Mouse (Mus musculus): ENCODE data around the gene Ptk7. TPM values are rescaled to one million over a fixed set of nuclear protein-coding genes. Genes with fewer than 3 reads are reported as not detected.
"Not testable (repeated sequence)": the region's sequence is repeated elsewhere in the genome, so short reads cannot be mapped to it uniquely, and the experiment has no call there.

Ptk7 gene
- polyA plus RNA-seq, 1 experiment from 2014 or later = 32.5 TPM

DNA sequence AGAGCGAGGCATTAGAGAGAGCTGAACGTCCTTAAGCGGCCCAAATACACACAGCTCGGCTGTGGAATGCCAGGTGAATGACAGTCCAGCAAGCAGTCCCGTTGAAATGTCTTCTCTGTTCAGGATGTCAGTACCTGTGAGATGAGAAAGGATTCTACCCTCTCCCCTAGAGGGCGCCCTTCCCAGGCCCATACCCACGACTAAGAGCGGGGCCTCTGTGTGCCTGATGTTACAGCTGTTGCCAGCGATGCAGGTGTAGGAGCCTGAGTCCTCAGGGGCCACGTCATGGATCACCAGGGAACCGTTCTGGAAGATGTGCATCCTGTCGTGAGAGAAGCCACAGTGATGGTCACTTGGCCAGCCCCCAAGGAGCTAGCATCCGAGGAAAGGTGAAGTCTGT is 53.2 kb downstream of the Ptk7 start:
- H3K4me3 ChIP-seq = no peak overlapping the region
- H3K9ac ChIP-seq = no peak overlapping the region
- H3K9me3 ChIP-seq (replicated peaks) = peaks cover 8% of the 10 kb centered on the region; the same call in 1 of the 2 replicates
- no peaks in the 10 kb centered on the region for H3K27me3 ChIP-seq
- peaks cover 90% of the 10 kb centered on the region for H3K36me3 ChIP-seq (ENCODE audit: poor library complexity, severe bottlenecking)
- H3K4me2 ChIP-seq = no peak overlapping the region
- H3K27ac ChIP-seq = no peak overlapping the region
- WGBS = 91% methylated on average over 13 of the region's 13 CpGs
- no peak for ATAC-seq
- H3K4me1 ChIP-seq = no peaks in the 10 kb centered on the region

DNA sequence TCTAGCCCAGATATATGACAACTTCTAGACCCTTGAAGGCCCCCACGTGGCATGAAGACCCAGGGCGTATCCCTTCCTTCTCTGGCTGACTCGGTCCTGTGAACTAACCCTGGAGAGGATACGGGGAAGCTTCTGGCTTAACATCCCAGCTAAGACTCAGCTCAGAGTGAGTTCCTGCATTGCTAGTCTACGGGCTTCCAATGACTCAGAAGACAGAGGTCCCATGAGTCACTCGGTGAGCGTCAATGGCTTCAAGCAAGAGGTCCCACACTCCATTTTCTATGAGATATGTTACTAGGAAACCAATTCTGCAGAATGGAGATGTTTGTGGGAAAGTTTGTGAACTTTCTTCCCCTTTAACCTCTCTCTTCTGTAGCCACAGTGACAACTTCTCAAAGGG is 54.8 kb downstream of the Ptk7 start:
- Histone ChIP-seq H3K9me3 (replicated peaks) (no peaks in the 10 kb centered on the region), H3K4me1 (no peaks in the 10 kb centered on the region), H3K4me2 (no peak overlapping the region), H3K9ac (no peak overlapping the region), H3K4me3 (no peak overlapping the region), H3K27ac (no peak overlapping the region), H3K36me3 (ENCODE audit: poor library complexity, severe bottlenecking) (peaks cover 90% of the 10 kb centered on the region), H3K27me3 (no peaks in the 10 kb centered on the region)
- 97% methylated on average over 7 of the region's 7 CpGs for WGBS
- no peak for ATAC-seq

DNA sequence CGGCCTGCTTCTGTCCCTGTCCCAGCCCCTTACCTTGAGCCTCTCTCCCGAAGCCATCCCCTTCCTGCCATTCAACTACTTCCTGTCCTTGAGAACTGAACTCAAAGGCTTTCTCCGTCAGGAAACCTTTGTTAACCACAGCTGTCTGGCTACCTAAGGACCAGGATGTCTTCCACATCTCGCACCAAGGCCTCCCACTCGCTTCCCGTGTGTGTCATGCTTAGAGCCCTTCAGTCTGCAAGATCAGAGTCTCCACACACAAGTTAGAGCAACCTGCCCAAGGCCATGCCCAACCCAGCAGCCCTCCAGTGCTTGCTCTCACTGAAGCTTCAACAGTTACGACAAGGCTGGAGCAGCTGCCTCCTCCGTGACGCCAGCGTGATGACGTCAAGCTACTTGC is 58.3 kb downstream of the Ptk7 start:
- Histone ChIP-seq H3K4me1 (no peaks in the 10 kb centered on the region), H3K27ac (no peak overlapping the region), H3K9ac (no peak overlapping the region), H3K4me2 (no peak overlapping the region), H3K27me3 (no peaks in the 10 kb centered on the region), H3K9me3 (replicated peaks) (no peaks in the 10 kb centered on the region), H3K36me3 (ENCODE audit: poor library complexity, severe bottlenecking) (peaks cover 89% of the 10 kb centered on the region), H3K4me3 (no peak overlapping the region)
- WGBS = 93% methylated on average over 11 of the region's 11 CpGs
- ATAC-seq = no peak

DNA sequence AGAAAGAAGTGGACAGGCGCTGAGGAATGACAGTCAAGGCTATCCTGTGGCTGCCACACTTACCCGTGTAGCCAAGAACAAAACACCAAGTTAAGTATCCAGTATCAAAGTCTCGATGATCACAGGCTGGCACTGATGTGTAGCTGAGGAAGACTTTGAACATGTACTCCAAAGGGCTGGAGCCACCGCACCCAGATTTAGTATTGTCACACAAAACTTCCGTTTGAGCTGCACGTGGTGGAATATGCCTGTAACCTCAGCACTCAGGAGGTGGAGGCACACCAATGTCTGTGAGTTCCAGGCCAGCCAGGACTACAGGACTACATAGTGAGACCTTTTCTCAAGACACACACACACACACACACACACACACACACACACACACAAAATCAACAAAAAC is 70.2 kb downstream of the Ptk7 start:
- 96% methylated on average over 6 of the region's 6 CpGs for WGBS
- Histone ChIP-seq H3K4me3 (no peak overlapping the region), H3K4me1 (peaks cover 15% of the 10 kb centered on the region), H3K9me3 (replicated peaks) (no peaks in the 10 kb centered on the region), H3K9ac (no peak overlapping the region), H3K27me3 (no peaks in the 10 kb centered on the region), H3K27ac (no peak overlapping the region), H3K36me3 (ENCODE audit: poor library complexity, severe bottlenecking) (peaks cover 10% of the 10 kb centered on the region), H3K4me2 (no peak overlapping the region)
- ATAC-seq = no peak

DNA sequence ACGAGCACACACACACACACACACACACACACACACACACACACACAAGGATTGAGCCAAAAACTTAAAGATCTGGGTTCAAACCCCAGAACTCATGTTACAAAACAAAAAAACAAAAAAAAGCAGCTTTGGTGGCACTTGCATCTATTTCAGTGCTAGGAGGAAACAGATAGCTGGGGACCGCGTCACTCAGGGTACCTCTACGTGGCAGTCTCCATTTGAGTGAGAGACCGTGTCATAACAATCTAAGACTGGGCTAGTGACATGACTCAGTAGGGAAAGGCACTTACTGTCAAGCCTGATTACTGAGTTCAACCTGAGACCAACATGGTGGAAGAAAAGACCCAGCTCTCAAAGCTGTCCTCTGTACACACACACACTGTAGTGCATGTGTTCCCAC is 71.2 kb downstream of the Ptk7 start:
- Histone ChIP-seq H3K36me3 (ENCODE audit: poor library complexity, severe bottlenecking) (no peaks in the 10 kb centered on the region), H3K27ac (no peak overlapping the region), H3K9me3 (replicated peaks) (no peaks in the 10 kb centered on the region), H3K9ac (no peak overlapping the region), H3K4me2 (no peak overlapping the region), H3K4me1 (peaks cover 24% of the 10 kb centered on the region), H3K4me3 (no peak overlapping the region), H3K27me3 (no peaks in the 10 kb centered on the region)
- no peak for ATAC-seq
- WGBS = 89% methylated on average over 5 of the region's 5 CpGs

DNA sequence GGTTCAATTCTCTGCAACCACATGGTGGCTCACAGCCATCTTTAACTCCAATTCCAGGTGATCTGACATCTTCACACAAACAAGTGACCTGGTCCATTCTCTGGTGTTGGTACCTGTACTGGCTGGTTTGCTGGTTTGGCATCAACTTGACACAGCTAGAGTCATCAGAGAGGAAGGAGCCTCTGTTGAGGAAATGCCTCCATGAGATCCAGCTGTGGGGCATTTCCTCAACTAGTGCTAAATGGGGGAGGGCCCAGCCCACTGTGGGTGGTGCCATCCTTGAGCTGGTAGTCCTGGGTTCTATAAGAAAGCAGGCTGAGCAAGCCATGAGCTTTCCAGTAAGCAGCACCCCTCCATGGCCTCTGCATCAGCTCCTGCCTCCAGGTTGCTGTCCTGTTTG is 72.0 kb downstream of the Ptk7 start:
- H3K4me3 ChIP-seq; H3K9ac ChIP-seq; ATAC-seq; H3K9me3 ChIP-seq (replicated peaks); H3K36me3 ChIP-seq (ENCODE audit: poor library complexity, severe bottlenecking); H3K27ac ChIP-seq; H3K27me3 ChIP-seq: not testable (repeated sequence)
- Histone ChIP-seq H3K4me1 (peaks cover 33% of the 10 kb centered on the region), H3K4me2 (0 out of 2 replicates have a peak overlapping the region, but pooled peaks have one; percentile 94)

DNA sequence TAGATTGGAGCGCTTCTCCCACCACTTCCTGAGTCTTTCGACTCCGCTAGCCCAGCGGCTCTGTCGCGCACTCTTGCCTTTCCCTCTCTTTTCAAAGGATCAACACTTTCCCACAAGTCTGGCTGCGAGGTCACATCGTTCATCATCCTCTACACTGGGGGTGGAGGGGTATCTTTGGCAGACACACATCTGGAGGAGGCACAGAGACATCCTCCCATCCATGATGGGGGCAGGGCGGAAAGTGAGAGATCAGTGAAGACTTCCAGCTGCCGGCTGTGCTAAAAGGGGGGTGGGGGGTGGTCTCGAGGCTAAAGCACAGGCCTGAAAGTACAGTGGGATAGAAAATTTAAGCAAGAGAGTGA is 72.7 kb downstream of the Ptk7 start:
- Histone ChIP-seq H3K27me3 (no peaks in the 10 kb centered on the region), H3K4me1 (peaks cover 38% of the 10 kb centered on the region), H3K4me3 (peak overlapping the region; percentile 95), H3K36me3 (ENCODE audit: poor library complexity, severe bottlenecking) (peaks cover 7% of the 10 kb centered on the region), H3K27ac (peak overlapping the region; percentile 63), H3K9me3 (replicated peaks) (no peaks in the 10 kb centered on the region), H3K9ac (peak overlapping the region; percentile 67), H3K4me2 (peak overlapping the region; percentile 94)
- 1% methylated on average over 11 of the region's 11 CpGs for WGBS
- ATAC-seq = peak; percentile 14

DNA sequence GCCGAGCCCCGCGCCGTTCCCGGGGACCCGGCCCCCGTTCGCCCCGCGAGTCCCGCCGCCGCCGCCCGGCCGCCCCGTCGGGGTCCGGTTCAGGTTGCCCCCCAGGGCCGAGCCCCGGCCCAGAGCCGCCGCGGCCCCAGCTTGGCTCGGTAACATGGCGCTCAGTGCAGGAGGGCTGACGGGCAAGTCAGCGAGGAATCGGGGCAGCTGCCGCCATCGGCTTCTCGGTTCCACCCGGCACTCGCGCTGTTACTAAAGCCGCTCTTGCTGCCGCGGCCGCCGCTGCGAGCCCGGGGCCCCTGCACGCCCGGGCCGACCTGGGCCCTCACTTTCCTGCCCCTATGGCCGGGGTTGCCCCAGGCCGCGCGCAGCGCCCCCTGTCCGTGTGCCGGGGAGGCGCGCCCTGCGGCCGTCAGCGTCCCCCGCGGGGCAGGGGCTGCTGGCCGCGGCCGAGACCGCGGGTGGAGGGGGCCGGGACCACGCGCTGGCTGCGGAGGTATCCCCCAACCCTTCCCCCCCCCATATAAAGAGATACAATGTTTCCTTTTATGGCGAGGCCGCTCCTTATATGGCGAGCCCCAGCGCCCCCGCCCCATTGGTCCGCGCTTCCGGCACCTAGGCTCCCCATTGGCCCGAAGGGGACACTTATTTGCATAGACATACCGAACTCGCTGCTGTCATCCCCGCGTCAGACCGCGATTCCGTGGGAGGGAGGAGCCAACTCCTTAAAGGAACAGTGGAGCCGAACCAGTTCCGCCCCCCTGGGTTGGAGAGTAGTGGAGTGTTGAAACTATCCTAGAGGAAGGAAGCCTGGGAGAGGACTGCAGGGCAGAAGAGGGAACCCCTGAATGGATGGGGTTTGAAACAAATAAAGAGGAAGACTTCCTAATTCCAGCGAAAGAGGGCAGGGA is 73.4 kb downstream of the Ptk7 start, which contains the start of gene Srf:
TSS of gene Srf (minus strand) at position 503 of the 911 bp plus-strand sequence.
- Histone ChIP-seq H3K9me3 (replicated peaks) (no peaks in the 10 kb centered on the region), H3K4me2 (peak within 1 kb of the TSS; percentile 94), H3K4me1 (peaks cover 38% of the 10 kb centered on the region), H3K9ac (peak within 1 kb of the TSS; percentile 97), H3K4me3 (peak within 1 kb of the TSS; percentile 95), H3K27me3 (no peaks in the 10 kb centered on the region), H3K36me3 (ENCODE audit: poor library complexity, severe bottlenecking) (peaks cover 14% of the 10 kb centered on the region), H3K27ac (peak within 1 kb of the TSS; percentile 90)
- under 1% methylated on average over 76 of the region's 87 CpGs for WGBS
- ATAC-seq = peak; percentile 95

DNA sequence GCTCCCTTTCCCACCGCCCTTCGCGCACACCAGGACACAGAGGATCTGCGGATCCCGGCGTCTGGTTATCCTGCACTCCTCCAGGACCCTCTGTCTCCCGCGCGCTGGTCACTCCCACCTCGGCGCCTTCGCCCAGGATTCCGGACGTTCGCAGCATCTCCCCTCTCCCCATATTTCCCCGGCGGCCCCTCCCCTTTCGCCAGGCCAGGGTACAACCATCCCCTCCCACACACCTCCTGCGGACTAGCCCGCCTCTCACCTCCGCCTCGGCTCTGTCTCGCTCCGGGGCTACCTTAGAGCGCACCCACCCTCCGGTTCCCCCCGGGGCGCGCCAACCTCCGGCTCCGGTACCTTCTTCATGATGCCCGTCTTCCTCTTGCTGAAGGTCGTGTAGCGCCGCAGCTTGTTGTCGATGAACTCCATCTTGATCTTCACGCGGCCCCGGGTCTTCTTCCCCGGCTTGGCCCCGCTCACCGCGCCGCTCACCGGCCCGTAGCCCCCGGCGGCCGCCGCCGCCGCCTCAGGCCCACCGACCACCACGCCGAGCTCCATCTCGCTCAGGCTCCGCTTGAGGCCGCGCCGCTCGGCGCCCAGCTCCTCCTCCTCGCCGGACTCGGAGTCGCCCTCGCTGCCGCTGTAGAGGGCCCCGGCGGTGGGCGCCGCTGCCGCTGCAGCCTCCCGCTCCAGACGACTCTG is 74.2 kb downstream of the Ptk7 start:
- Histone ChIP-seq H3K4me2 (peak overlapping the region; percentile 94), H3K4me3 (peak overlapping the region; percentile 95), H3K27me3 (no peaks in the 10 kb centered on the region), H3K36me3 (ENCODE audit: poor library complexity, severe bottlenecking) (peaks cover 22% of the 10 kb centered on the region), H3K4me1 (peaks cover 38% of the 10 kb centered on the region), H3K9me3 (replicated peaks) (no peaks in the 10 kb centered on the region), H3K9ac (peak overlapping the region; percentile 97), H3K27ac (peak overlapping the region; percentile 90)
- WGBS = under 1% methylated on average over 64 of the region's 75 CpGs
- ATAC-seq = peak; percentile 3; the same call in 1 of the 2 replicates

DNA sequence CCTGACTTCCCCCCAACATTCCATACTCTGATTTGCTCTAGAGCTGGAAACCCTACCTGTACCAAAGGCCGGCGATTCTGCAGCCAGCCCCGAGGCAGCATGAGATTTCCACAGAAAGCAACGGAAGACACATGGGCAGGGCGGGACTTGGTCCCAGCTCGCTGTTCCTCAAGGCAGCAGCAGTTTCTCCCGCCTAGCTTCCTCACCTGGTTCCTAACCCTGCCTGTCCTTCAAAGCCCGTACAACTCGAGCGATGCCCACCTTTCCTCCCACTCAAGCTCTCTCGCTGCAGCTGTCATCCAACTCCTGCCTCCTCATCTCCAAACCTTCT is 74.7 kb downstream of the Ptk7 start:
- no peaks in the 10 kb centered on the region for H3K9me3 ChIP-seq (replicated peaks)
- peaks cover 27% of the 10 kb centered on the region for H3K36me3 ChIP-seq (ENCODE audit: poor library complexity, severe bottlenecking)
- ATAC-seq = no peak
- WGBS = under 1% methylated on average over 11 of the region's 11 CpGs
- no peaks in the 10 kb centered on the region for H3K27me3 ChIP-seq
- H3K4me1 ChIP-seq = peaks cover 38% of the 10 kb centered on the region
- H3K4me3 ChIP-seq = peak overlapping the region; percentile 95
- H3K27ac ChIP-seq = peak overlapping the region; percentile 90; the same call in 1 of the 2 replicates
- H3K4me2 ChIP-seq = peak overlapping the region; percentile 94
- H3K9ac ChIP-seq = peak overlapping the region; percentile 97

DNA sequence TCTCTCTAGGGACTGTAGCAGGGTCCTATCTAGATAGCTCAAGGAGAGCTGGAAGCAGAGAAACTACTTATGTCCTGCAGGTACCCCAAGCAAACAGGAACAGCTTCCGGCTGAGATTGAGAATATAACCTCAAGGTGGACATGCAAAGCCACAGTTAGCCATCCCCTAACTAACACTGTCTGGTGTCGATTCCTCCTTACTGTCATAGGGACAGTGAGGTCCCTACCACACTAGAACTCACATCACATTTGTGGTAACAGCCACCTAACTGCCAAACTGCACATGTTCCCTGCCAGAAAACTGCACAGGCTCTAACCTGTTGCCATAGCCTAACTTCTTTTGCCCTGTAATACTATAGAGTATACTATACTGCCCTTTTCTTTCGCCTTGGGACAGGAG is 75.4 kb downstream of the Ptk7 start:
- Histone ChIP-seq H3K36me3 (ENCODE audit: poor library complexity, severe bottlenecking) (peaks cover 33% of the 10 kb centered on the region), H3K9ac (peak overlapping the region; percentile 97), H3K27ac (no peak overlapping the region), H3K27me3 (no peaks in the 10 kb centered on the region), H3K4me1 (peaks cover 38% of the 10 kb centered on the region), H3K4me3 (peak overlapping the region; percentile 95), H3K9me3 (replicated peaks) (no peaks in the 10 kb centered on the region), H3K4me2 (peak overlapping the region; percentile 94)
- ATAC-seq = no peak
- WGBS = 78% methylated on average over 3 of the region's 3 CpGs

DNA sequence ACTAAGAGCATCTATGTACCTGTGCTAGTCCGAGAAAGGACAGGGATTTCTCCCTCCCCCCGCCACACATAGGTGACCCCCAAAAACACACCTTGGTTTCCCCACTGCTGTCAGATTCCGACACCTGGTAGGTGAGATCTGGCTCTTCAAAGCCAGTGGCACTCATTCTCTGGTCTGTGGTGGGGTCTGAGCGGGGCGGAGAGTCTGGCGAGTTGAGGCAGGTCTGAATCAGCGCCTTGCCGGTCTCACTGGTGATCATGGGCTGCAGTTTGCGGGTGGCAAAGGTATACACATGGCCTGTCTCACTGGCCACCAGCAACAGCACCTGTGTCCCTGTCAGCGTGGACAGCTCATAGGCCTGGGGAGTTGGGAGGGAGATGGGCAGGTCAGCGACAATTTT is 75.8 kb downstream of the Ptk7 start:
- H3K9ac ChIP-seq = peak overlapping the region; percentile 97
- H3K4me2 ChIP-seq = peak overlapping the region; percentile 94
- peak overlapping the region; percentile 95 for H3K4me3 ChIP-seq
- WGBS = 46% methylated on average over 11 of the region's 11 CpGs
- peak overlapping the region; percentile 81 for H3K27ac ChIP-seq
- H3K9me3 ChIP-seq (replicated peaks) = no peaks in the 10 kb centered on the region
- H3K36me3 ChIP-seq (ENCODE audit: poor library complexity, severe bottlenecking) = peaks cover 37% of the 10 kb centered on the region
- H3K4me1 ChIP-seq = peaks cover 38% of the 10 kb centered on the region
- no peak for ATAC-seq
- H3K27me3 ChIP-seq = no peaks in the 10 kb centered on the region
